Mouse (Mus musculus) heart, adult 11 months (tissue): ENCODE measurements around the gene Manba.

Source experiments
- DNase-seq: peaks from one replicate; pipeline ENCODE4 v3.0.0; 2022

Manba gene

DNA sequence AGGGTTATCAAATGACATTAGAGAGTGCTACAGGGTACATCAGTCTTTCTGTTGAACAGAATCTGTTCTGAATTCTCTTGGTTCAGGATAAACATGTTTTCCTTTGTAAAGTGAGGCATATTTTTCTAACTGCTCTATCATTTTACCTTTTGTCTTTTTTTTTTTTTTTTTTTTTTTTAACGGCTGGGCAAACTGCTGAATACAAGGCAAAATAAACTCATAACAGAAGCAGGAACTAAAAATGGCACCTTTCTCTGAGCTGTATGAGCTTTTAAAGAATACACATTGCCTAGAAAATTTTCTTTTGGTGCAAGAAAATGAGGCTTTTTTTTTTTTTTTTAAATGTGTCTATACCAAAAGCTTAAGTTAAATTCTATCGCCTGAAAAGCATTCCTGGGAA lies 100.6 kb downstream of the Manba start:
- DNase-seq: no peak

GRCm38 (mm10) chr3:135586471-135586880 lies 101.1 kb downstream of the Manba start:
- DNase-seq: peak; percentile 96

- DNase-seq: no peak
Measured at GRCm38 (mm10) chr3:135590471-135590870, 105.1 kb downstream of the Manba start.

DNA sequence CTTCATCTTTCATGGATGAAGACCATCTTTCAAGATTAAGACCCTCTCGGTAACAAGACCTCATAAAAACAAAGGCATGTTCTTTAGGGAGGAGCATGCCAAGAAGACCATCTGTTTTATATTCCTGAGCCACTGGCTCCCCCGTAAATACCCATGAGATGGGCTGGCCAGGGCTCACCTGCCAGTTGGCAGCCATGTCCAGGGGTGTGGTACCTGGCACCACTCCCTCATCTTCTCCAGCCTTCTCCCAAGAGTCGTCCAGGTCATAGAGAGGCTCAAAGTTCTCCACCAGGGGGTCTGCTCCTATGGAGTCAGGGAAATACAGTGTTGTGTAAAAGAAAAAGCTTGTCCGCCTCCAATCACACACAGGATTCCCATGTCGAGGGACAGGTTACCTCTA lies 106.0 kb downstream of the Manba start:
- DNase-seq: no peak

- DNase-seq: no peak
Measured at GRCm38 (mm10) chr3:135592011-135592410, 106.6 kb downstream of the Manba start.

DNA sequence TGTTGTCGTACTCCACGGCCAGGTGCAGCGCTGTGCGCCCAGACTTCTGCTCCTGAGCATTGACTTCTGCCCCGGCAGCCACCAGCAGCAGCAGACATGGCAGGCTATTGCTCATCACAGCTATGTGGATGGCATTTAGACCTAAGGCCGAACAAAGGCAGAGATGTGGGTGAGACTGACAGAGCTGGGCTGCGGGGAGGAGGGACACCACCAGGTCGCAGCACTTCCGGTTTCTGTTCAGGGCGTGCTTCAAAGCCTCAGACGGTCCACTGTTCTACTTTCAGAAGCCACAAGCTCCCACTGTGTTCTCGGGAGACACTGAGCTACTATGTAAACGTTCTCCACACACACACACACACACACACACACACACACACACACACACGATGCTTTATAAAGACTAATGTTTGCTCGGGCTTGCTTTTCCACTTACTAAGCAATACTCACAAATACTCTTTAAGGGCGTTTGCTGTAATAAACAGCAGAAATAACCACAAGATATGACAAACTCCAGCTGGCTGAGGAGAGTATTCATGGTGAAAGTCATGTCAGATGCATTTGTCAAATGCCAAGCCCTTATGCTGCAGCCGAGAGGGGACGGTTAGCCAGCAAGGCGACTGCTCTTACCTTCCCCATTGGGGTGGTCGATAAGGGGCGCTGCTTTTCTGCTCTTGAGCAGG lies 109.0 kb downstream of the Manba start:
- DNase-seq: peak; percentile 94

GRCm38 (mm10) chr3:135597014-135597413 lies 111.6 kb downstream of the Manba start:
- DNase-seq: peak; percentile 97

DNA sequence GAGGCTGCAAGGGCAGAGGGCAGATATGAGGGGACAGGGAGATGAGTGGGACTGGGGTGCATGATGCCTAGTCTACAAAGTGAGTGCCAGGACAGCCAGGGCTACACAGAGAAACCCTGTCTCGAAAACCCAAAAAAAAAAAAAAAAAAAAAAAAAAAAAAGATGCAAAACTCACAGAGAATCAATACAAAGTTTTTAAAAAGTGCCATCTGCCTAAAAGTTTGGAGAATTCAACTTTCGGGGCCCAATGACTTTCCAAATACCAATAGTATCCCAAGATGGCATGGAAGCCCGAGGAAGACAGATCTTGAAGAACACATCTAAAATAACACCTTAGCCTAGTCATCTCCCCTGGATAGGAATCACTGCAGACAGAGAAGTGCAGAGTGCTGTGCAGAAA lies 112.9 kb downstream of the Manba start:
- no peak for DNase-seq

- no peak for DNase-seq
Measured at GRCm38 (mm10) chr3:135602731-135603130, 117.3 kb downstream of the Manba start.

- no peak for DNase-seq
Measured at GRCm38 (mm10) chr3:135604626-135605417, 119.4 kb downstream of the Manba start.

DNA sequence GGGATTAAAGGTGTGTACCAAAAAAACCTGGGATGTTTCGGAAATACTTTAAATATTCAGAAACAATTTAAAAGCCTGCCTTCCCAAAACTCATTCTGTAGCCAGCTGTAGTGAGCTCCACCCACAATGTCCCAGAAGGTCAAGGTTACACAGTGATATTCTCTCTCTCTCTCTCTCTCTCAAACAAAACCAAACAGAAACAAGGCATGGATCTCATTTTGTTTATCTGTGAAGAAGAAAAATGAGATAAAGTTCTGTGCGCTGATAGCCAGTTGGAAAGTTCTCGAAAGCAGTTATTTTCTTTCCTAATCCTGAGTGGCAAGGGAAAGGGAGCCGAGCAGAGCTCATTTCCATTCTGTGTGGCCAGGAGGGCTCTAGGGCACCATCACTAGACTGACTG lies 120.1 kb downstream of the Manba start:
- no peak for DNase-seq

- DNase-seq: no peak
Measured at GRCm38 (mm10) chr3:135606592-135606991, 121.2 kb downstream of the Manba start.

DNA sequence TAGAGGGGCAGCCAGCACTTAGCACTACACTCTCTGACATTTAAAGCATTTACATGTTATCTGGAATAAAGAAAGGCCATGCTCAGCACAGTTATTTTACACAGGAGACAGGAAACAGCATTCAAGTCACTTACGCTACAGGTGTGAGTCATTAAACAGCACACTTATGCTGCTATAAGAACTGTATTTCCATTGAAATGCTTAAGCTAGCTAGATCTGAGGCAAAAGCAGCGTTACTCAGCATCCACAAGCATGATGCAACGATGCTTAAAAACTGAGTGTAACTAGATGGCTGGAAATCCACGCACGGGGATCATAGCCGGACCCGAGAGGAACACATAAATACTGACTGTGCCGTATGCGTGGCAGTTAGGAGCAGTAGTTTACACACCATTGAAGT lies 121.6 kb downstream of the Manba start:
- DNase-seq: no peak

GRCm38 (mm10) chr3:135607660-135608473 lies 122.5 kb downstream of the Manba start:
- peak; percentile 98 for DNase-seq

- DNase-seq: no peak
Measured at GRCm38 (mm10) chr3:135610221-135610620, 124.8 kb downstream of the Manba start.

DNA sequence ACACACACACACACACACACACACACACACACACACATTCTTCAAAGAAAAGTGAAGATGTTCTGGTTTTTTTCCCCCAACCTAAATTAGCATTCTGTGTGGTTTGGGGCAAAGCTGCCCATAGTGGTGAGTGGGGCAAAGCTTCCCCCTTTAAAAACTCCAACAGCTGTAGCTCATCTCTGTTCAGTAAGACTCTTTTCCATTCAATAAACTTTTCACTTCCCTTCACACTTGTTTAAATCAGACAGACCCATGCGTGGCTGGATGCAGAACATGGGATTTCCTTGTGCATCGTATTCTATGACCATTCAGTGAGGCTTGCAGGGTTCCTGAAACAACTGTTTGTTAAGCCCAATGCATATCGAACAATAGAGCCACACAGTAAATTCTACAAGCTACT lies 129.0 kb downstream of the Manba start:
- DNase-seq: no peak

GRCm38 (mm10) chr3:135616730-135617129 lies 131.3 kb downstream of the Manba start:
- no peak for DNase-seq
